Comparison of ENCODE assay signal across 11 mouse cellular contexts in genomic region chr7:37717071-37717470, GRCm38 (mm10).
"Had no signal": no experiment of that assay in that cellular context is flagged by ENCODE, and none has a peak within 500 bp of the region (broad histone marks: within the 10 kb centered on the region; RNA-seq: fewer than 3 reads in every experiment).

No protein-coding gene starts in this region.

- DNase-seq: gastrocnemius, adult 2 months; gastrocnemius, postnatal 10 days; gastrocnemius, postnatal 25 days; heart, postnatal 10 days; heart, postnatal 4 days; kidney, adult 18-20 months; kidney, adult 8-10 months; kidney, postnatal 10 days; kidney, postnatal 25 days; kidney, postnatal 4 days; left cerebral cortex, postnatal 4 days had no signal
